Mouse (Mus musculus): ENCODE results near the gene Chrnd. TPM values are rescaled to one million over a fixed set of nuclear protein-coding genes. Genes with fewer than 3 reads are reported as not detected.
A peak's percentile ranks its signal among the peaks of the same experiment; 100 is the strongest.

Gene Chrnd
- polyA plus RNA-seq, 1 experiment from 2014 or later: not detected

DNA sequence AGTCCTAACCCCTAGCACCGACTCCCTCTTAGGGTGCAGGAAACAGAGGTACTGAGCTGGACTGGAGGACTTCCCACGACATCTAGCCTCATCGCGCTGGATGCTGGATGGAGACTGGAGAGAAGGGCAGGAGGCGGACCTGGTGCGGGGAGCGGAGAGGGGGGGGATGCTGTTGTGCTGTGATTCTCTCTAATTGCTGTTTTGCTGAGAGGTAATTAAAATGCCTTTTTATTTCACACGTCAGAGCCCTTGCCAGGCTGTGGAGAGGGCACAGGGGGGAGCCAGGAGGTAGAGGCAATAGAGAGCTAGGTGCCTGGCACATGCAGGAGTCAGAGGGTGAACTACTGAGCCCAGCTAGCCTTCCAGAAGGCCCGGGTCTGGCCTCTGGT is 25.6 kb upstream of the Chrnd start:
- Histone ChIP-seq H3K9ac (no peak overlapping the region), H3K9me3 (no peaks in the 10 kb centered on the region), H3K27ac (no peak overlapping the region), H3K4me3 (no peak overlapping the region), H3K27me3 (replicated peaks) (no peaks in the 10 kb centered on the region), H3K36me3 (replicated peaks) (no peaks in the 10 kb centered on the region), H3K4me1 (peaks cover 21% of the 10 kb centered on the region), H3K4me2 (no peak overlapping the region)
- ATAC-seq (replicated peaks): 0 out of 2 replicates have a peak, but pooled peaks have one; percentile 10
- 50% methylated on average over 9 of the region's 9 CpGs for WGBS

DNA sequence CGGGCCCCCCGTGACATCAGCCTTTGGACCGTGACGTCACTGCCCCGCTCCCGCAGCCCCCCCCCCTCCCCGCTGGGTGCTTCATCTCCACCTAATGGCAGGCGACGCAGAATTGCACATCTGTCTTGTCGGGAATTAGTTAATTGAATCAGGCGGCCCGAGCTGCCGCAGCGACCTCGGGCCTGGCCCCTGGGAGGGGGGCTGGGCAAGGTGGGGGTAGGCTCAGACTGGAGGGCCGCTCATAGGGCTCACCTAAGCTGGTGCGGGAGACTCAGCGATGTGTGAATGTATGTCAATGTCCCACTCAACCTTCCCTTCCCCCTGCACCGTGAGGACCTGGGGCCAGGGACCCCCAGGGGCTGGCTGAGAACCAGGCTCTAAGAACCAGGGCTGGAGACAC is 19.9 kb upstream of the Chrnd start:
- ATAC-seq (replicated peaks): peak; percentile 40
- Histone ChIP-seq H3K4me2 (no peak overlapping the region), H3K36me3 (replicated peaks) (no peaks in the 10 kb centered on the region), H3K4me1 (peaks cover 38% of the 10 kb centered on the region), H3K4me3 (no peak overlapping the region), H3K9me3 (no peaks in the 10 kb centered on the region), H3K27ac (no peak overlapping the region), H3K9ac (no peak overlapping the region), H3K27me3 (replicated peaks) (no peaks in the 10 kb centered on the region; the same call in 1 of the 2 replicates)
- 6% methylated on average over 18 of the region's 19 CpGs for WGBS

DNA sequence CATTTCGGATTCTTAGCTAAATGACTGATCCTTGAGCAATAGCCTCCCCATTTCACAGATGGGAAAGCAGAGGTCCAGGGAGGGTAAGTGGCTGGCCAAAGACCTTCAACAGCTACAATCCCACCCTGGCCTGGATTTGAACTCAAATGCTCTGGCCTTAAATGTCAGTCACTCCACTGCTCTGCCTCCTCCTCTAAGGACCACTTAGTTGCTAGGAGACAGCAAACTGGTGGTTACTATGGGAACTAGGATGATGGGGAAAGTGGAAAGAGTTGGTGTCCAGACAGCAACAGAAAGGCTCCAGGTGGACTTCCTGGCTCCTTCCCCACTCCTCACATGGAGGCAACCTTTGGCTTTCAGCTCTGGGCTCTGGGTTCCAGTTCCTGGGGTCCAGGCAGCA is 19.1 kb upstream of the Chrnd start:
- Histone ChIP-seq H3K4me3 (no peak overlapping the region), H3K9ac (no peak overlapping the region), H3K27ac (no peak overlapping the region), H3K9me3 (no peaks in the 10 kb centered on the region), H3K27me3 (replicated peaks) (no peaks in the 10 kb centered on the region; the same call in 1 of the 2 replicates), H3K36me3 (replicated peaks) (no peaks in the 10 kb centered on the region), H3K4me1 (peaks cover 44% of the 10 kb centered on the region), H3K4me2 (no peak overlapping the region)
- 90% methylated on average over 1 of the region's 1 CpGs for WGBS
- 0 out of 2 replicates have a peak, but pooled peaks have one; percentile 24 for ATAC-seq (replicated peaks)

DNA sequence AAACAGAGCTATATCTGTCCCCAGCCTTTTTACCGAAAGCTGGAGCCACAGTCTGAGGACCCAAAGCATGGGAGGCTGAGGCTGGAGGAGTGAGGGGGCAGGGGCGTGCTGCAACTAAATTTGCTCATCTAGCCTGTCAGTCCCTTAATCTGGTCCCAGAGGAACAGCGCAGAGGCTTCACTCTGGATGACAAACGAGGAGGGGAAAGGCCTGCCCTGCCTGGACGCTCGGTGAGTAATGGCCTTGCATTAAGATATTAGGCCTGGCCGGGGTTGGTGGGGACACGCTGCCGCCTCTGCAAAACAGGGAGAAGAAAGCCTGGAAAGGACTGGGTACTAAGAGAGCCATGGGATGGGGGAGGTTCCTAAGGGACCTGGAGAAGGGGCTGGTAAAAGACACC is 18.1 kb upstream of the Chrnd start:
- no peak overlapping the region for H3K27ac ChIP-seq
- H3K36me3 ChIP-seq (replicated peaks): no peaks in the 10 kb centered on the region
- H3K4me3 ChIP-seq: no peak overlapping the region
- no peak overlapping the region for H3K4me2 ChIP-seq
- H3K4me1 ChIP-seq: peaks cover 44% of the 10 kb centered on the region
- no peak for ATAC-seq (replicated peaks)
- H3K27me3 ChIP-seq (replicated peaks): no peaks in the 10 kb centered on the region; the same call in 1 of the 2 replicates
- no peak overlapping the region for H3K9ac ChIP-seq
- no peaks in the 10 kb centered on the region for H3K9me3 ChIP-seq
- WGBS: 30% methylated on average over 9 of the region's 9 CpGs

DNA sequence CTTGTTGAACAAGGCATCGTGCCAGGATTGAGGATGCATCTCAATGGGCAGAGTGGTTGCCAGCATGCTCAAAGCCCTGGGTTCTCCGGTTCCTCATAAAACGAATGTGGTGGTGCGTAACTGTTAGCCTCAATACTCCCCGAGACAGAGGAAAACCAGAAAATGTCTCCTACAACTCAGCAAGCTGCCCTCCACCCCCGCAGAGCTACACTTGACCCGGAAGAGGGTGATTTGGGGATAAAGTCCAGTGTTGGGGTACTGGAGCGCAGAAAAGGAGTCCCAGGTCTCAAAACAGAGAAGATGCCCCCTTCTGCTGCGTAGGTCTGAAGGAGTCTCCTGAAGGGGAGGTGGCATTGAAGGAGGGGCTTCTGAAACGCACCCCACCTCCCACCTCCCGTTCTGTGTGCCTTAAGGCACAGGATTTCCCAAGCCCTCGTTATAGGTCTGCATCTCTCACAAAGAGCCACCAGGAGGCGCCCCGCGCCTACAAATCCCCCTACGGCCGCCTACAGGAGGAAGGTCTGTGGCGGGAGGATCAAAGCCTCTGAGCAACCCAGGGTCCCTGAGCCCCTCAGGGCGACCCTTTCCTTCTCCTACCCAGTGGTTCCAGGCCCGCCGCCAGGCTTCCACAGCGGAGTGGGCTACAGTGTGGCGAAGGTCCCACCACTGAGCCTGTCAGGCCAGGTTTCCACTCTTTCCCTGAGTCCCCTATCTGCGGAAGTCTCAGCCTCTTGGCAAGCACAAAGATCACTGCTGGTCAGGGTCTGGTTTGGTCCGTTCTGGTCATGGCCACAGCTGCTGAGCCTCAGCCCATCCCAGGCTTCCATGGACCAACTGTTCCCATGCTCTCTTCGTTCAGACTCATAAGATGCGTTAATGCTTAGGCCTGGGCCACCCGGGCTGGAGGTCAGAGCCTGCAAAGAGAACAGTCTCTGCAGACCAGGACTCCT is 16.1 kb upstream of the Chrnd start:
- ATAC-seq (replicated peaks): no peak
- Histone ChIP-seq H3K9ac (no peak overlapping the region), H3K4me1 (peaks cover 36% of the 10 kb centered on the region), H3K27me3 (replicated peaks) (no peaks in the 10 kb centered on the region; the same call in 1 of the 2 replicates), H3K36me3 (replicated peaks) (no peaks in the 10 kb centered on the region), H3K27ac (no peak overlapping the region), H3K9me3 (no peaks in the 10 kb centered on the region), H3K4me2 (no peak overlapping the region), H3K4me3 (no peak overlapping the region)
- WGBS: 23% methylated on average over 28 of the region's 28 CpGs

DNA sequence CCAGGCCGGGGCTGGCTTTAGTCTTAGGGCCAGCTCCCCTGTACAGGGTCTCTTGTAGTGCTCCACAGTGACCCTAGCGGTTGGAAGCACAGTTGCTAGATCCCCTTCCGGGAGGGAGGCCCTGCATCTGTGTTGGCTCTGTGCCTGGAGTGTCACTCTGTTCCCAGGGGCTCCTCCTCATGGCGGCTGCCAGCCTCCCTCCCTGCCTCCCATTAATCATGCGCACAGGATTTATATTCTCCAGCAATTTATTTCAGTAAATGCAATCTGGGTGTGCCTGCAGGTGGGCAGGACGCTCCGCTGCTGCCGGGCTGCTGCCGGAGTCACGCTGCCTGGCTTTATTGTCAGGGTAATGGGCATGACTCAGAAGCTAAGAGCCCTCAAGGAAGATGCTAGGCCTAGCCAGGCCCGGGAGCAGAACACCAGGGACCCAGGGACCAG is 14.5 kb upstream of the Chrnd start:
- Histone ChIP-seq H3K9me3 (no peaks in the 10 kb centered on the region), H3K27me3 (replicated peaks) (no peaks in the 10 kb centered on the region; the same call in 1 of the 2 replicates), H3K27ac (no peak overlapping the region), H3K9ac (no peak overlapping the region), H3K4me1 (peaks cover 22% of the 10 kb centered on the region), H3K36me3 (replicated peaks) (no peaks in the 10 kb centered on the region), H3K4me3 (no peak overlapping the region), H3K4me2 (peak overlapping the region; percentile 9; the same call in 1 of the 2 replicates)
- peak; percentile 74 for ATAC-seq (replicated peaks)
- 5% methylated on average over 11 of the region's 11 CpGs for WGBS

DNA sequence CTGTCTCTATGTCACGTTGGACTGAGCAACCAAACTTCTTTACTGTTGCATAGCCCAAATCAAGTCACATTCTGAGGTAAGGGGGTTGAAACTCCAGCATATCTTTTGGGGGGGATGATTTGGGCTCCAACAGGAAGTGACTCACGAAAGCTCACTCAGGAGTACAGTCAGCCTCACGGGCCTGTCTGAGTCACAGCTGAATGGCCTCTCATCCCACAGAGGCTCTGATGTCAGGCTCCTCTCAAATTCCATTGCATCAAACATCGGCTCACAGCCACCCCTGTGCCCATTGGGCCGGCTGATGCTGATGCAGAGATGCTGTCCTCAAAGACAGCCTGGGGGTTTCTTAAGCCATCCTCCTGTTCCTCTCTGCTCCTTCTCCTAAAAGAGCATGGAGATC is 9.5 kb upstream of the Chrnd start:
- peaks cover 29% of the 10 kb centered on the region for H3K27me3 ChIP-seq (replicated peaks)
- no peak for ATAC-seq (replicated peaks)
- H3K4me1 ChIP-seq: peaks cover 10% of the 10 kb centered on the region
- H3K27ac ChIP-seq: no peak overlapping the region
- no peak overlapping the region for H3K4me2 ChIP-seq
- no peaks in the 10 kb centered on the region for H3K36me3 ChIP-seq (replicated peaks)
- 68% methylated on average over 5 of the region's 5 CpGs for WGBS
- H3K9ac ChIP-seq: no peak overlapping the region
- H3K9me3 ChIP-seq: no peaks in the 10 kb centered on the region
- H3K4me3 ChIP-seq: no peak overlapping the region

DNA sequence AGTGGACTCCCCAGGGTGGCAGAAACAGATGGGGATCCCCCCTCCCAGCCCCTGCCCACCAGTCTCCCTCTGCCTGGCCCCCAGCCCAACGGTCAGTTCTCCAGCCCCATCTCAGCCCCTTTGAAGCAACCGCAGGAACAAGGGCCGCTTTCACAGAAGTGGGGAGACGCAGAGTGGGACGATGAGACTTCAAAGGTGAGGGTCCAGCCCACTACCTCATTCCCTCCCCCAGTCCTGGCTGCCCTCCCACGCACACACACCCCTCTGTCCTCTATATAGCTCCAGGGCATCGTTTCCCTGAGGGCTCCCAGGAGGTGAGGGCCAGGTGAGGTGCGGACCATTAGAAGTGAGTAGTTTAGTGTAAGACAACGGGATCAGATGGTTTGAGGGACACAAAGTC is 7.4 kb upstream of the Chrnd start, which contains the start of gene Prss56:
Prss56 (plus strand) TSS at position 301 of the 400 bp plus-strand sequence.
- H3K36me3 ChIP-seq (replicated peaks): no peaks in the 10 kb centered on the region
- no peak within 1 kb of the TSS for H3K9ac ChIP-seq
- no peak within 1 kb of the TSS for H3K4me2 ChIP-seq
- peaks cover 18% of the 10 kb centered on the region for H3K4me1 ChIP-seq
- no peak for ATAC-seq (replicated peaks)
- no peaks in the 10 kb centered on the region for H3K9me3 ChIP-seq
- H3K27ac ChIP-seq: no peak within 1 kb of the TSS
- WGBS: 71% methylated on average over 9 of the region's 9 CpGs
- H3K27me3 ChIP-seq (replicated peaks): peaks cover 46% of the 10 kb centered on the region
- H3K4me3 ChIP-seq: no peak within 1 kb of the TSS

DNA sequence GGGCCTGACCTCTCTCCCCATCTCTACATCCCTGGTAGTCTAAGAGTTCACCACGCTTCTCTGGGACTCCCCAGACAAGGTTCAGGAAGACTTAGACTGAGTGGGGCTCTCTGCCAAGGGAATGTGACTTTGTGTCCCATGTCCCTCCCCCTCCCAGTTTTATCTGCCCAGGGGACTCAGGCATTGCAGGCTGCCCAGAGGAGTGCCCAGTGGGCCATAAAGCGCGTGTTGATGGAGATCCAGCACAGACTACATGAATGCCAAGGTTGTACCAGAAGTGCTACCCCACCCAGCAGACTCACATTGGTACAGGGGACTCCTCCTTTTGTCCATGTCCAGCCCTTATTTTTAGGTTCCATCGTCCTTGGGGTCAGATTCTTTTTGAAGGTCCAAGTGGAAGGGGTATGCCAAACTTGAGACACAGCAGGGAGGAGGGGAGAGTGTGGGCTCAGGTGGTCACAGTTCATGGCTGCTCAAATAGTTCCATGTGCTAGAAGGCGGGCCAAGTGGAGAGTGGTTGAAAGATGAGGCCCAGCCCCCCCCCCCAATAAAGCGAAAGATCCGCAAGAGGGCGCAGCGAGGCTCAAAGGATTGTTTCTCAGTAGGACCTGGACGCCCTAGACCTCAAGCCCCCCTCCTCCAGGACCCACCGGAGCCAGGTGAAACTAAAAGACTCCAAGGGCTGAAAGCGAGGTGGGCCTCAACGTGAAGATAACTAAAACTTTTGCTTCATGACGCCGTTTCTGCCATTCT is 6.2 kb upstream of the Chrnd start:
- WGBS: 36% methylated on average over 15 of the region's 15 CpGs
- no peak for ATAC-seq (replicated peaks)
- Histone ChIP-seq H3K4me2 (peak overlapping the region; percentile 36), H3K36me3 (replicated peaks) (no peaks in the 10 kb centered on the region), H3K9ac (no peak overlapping the region), H3K4me3 (peak overlapping the region; percentile 10; the same call in 1 of the 2 replicates), H3K9me3 (no peaks in the 10 kb centered on the region), H3K27ac (no peak overlapping the region), H3K4me1 (peaks cover 18% of the 10 kb centered on the region), H3K27me3 (replicated peaks) (peaks cover 49% of the 10 kb centered on the region)

DNA sequence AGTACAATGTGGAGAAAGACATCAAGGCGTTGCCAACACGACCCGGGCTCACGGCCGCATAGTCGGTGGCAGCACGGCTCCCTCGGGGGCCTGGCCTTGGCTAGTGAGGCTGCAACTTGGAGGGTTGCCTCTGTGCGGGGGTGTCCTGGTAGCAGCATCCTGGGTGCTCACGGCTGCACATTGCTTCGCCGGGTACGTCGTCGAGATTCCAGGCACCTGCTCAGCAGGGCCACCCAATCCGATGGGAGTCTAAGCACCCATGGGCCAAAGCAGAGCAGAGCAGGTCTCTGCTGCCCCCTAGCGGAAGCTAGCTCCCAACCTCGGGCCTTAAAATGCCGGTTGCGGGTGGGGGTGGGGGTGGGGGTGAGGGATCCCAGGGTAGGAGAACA is 5.7 kb upstream of the Chrnd start:
- no peak; the same call in 1 of the 2 replicates for ATAC-seq (replicated peaks)
- 9% methylated on average over 20 of the region's 20 CpGs for WGBS
- Histone ChIP-seq H3K4me2 (peak overlapping the region; percentile 36), H3K36me3 (replicated peaks) (no peaks in the 10 kb centered on the region), H3K27me3 (replicated peaks) (peaks cover 49% of the 10 kb centered on the region), H3K4me3 (peak overlapping the region; percentile 10; the same call in 1 of the 2 replicates), H3K9me3 (no peaks in the 10 kb centered on the region), H3K9ac (no peak overlapping the region), H3K4me1 (peaks cover 18% of the 10 kb centered on the region), H3K27ac (no peak overlapping the region)

DNA sequence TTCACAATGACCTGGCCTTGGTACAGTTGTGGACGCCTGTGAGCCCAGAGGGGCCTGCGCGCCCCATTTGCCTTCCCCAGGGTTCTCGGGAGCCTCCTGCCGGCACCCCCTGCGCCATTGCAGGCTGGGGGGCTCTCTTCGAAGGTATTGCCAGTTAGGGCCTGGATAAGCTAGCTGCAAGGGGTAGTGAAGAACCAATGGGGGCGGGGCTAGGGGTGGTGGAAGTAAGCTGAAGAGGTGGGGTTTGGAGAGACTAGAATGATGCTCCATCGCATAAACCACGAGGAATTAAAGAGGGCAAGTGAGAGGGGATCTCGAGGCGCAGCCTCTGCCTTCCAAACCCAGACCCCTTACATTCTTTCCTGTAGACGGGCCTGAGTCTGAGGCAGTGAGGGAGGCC is 4.9 kb upstream of the Chrnd start:
- WGBS: 13% methylated on average over 13 of the region's 13 CpGs

More for the DNA sequence above, 4.9 kb upstream of the Chrnd start:
- peaks cover 49% of the 10 kb centered on the region for H3K27me3 ChIP-seq (replicated peaks)
- peaks cover 18% of the 10 kb centered on the region for H3K4me1 ChIP-seq
- no peak overlapping the region for H3K27ac ChIP-seq
- ATAC-seq (replicated peaks): no peak
- H3K4me3 ChIP-seq: no peak overlapping the region
- no peak overlapping the region for H3K4me2 ChIP-seq
- no peak overlapping the region for H3K9ac ChIP-seq
- H3K9me3 ChIP-seq: no peaks in the 10 kb centered on the region
- H3K36me3 ChIP-seq (replicated peaks): no peaks in the 10 kb centered on the region
